8 mouse cellular contexts compared by ENCODE assay signal in genomic region chr10:108161261-108162256, GRCm38 (mm10). TPM values are rescaled to one million over a fixed set of nuclear protein-coding genes. Genes with fewer than 3 reads are reported as not detected.
DNase-seq lines count a peak whose midpoint lies in the region; ATAC-seq and TF ChIP-seq lines count a peak whose summit lies in the region.

Ppp1r12a (plus strand) TSS chr10:108162193.

- peaks cover 9% of the 10 kb centered on the region for H3K27me3 ChIP-seq in G1E (ENCODE audit: insufficient read depth, low read length)
- no peaks in the 10 kb centered on the region for H3K27me3 ChIP-seq in forebrain, postnatal 0 days (ENCODE audit: insufficient read depth, low read length)
- H3K27me3 ChIP-seq in lung, embryonic 16.5 days (ENCODE audit: control insufficient read depth, insufficient read depth, low read depth, low read length) = no peaks in the 10 kb centered on the region

- H3K36me3 ChIP-seq in G1E (replicated peaks) = peaks cover 13% of the 10 kb centered on the region
- H3K36me3 ChIP-seq in forebrain, postnatal 0 days (ENCODE audit: insufficient read depth) = no peaks in the 10 kb centered on the region
- H3K36me3 ChIP-seq in lung, embryonic 16.5 days (ENCODE audit: control insufficient read depth, insufficient read depth, low read length) = no peaks in the 10 kb centered on the region

- WGBS in forebrain, postnatal 0 days = 2% methylated on average over 80 of the region's 89 CpGs
- WGBS in lung, embryonic 16.5 days = under 1% methylated on average over 88 of the region's 89 CpGs

- ATAC-seq in G1E (ENCODE audit: extremely low read depth, insufficient number of reproducible peaks, low FRiP score, poor library complexity, severe bottlenecking) = peak; percentile 69
- peak; percentile 93 for ATAC-seq in forebrain, postnatal 0 days
- ATAC-seq in lung, embryonic 16.5 days (ENCODE audit: low read depth) = peak; percentile 95

- H3K4me2 ChIP-seq in forebrain, postnatal 0 days (ENCODE audit: low read depth) = peak within 1 kb of the TSS; percentile 69
- H3K4me2 ChIP-seq in lung, embryonic 16.5 days (ENCODE audit: low read depth, low read length) = peak within 1 kb of the TSS; percentile 72

- no peaks in the 10 kb centered on the region for H3K9me3 ChIP-seq in G1E (replicated peaks)
- no peaks in the 10 kb centered on the region for H3K9me3 ChIP-seq in forebrain, postnatal 0 days (ENCODE audit: low read length)
- no peaks in the 10 kb centered on the region for H3K9me3 ChIP-seq in lung, embryonic 16.5 days (ENCODE audit: control insufficient read depth, low read length)

- H3K4me1 ChIP-seq in G1E (ENCODE audit: insufficient read depth, low read depth, low read length) = peaks cover 20% of the 10 kb centered on the region
- H3K4me1 ChIP-seq in forebrain, postnatal 0 days (ENCODE audit: insufficient read depth) = peaks cover 12% of the 10 kb centered on the region
- H3K4me1 ChIP-seq in lung, embryonic 16.5 days (replicated peaks; ENCODE audit: control insufficient read depth, insufficient read depth, low read length) = peaks cover 18% of the 10 kb centered on the region

- peak within 1 kb of the TSS; percentile 100 for H3K4me3 ChIP-seq in G1E (ENCODE audit: low read depth, low read length)
- H3K4me3 ChIP-seq in forebrain, postnatal 0 days (ENCODE audit: low read depth, low read length) = peak within 1 kb of the TSS; percentile 98
- peak within 1 kb of the TSS; percentile 98 for H3K4me3 ChIP-seq in lung, embryonic 16.5 days (ENCODE audit: low read length)

- peak within 1 kb of the TSS; percentile 99 for H3K9ac ChIP-seq in forebrain, postnatal 0 days
- peak within 1 kb of the TSS; percentile 100 for H3K9ac ChIP-seq in lung, embryonic 16.5 days (ENCODE audit: low read length)

- peak; percentile 94 for DNase-seq in G1E (ENCODE audit: low spot score)
- peak; percentile 91 to 98 for DNase-seq in cerebellum, adult 18-20 months
- DNase-seq in forebrain, postnatal 0 days = peak; percentile 97
- DNase-seq in heart, postnatal 4 days = peak; percentile 97
- peak; percentile 66 for DNase-seq in layer of hippocampus, adult 9-10 months (ENCODE audit: low spot score)
- DNase-seq in ovary, postnatal 10 days (ENCODE audit: low spot score) = peak; percentile 93
- peak; percentile 85 to 90 for DNase-seq in thymus, postnatal 10 days (ENCODE audit: low spot score in 2 of 2)

- peak within 1 kb of the TSS; percentile 100 for H3K27ac ChIP-seq in forebrain, postnatal 0 days (ENCODE audit: low read depth, low read length)
- peak within 1 kb of the TSS; percentile 99 for H3K27ac ChIP-seq in lung, embryonic 16.5 days (ENCODE audit: low read length)

- no peak for TF ChIP-seq CTCF in G1E (IDR thresholded peaks at IDR 0.05; ENCODE audit: low read depth, low read length)
- TF ChIP-seq CTCF in forebrain, postnatal 0 days (IDR thresholded peaks at IDR 0.05; ENCODE audit: low read depth) = no peak; the same call in 1 of the 2 replicates

RNA-seq across cellular contexts. Expression of gene Ppp1r12a, which starts in this region (rescaled TPM):
- total RNA-seq in G1E (2014; fragmentation: Nextera tagmentation) = 146 and 166 TPM in 2 replicates
- 128 and 168 TPM in 2 replicates for total RNA-seq in G1E (2017)
- polyA plus RNA-seq in G1E (2012) = 10.9 and 15.1 TPM in 2 replicates
- 71.3 and 92.3 TPM in 2 replicates for total RNA-seq in forebrain, postnatal 0 days (2014; rRNA removed)
- polyA plus RNA-seq in forebrain, postnatal 0 days (2015; fragmentation: Nextera tagmentation; extraction: Ambion mirVana) = 33.0 and 51.6 TPM in 2 replicates
- 100 to 1,000 TPM; 173 to 182 TPM for total RNA-seq in heart, postnatal 4 days (2021)
- 99.4 and 104 TPM in 2 replicates for polyA plus RNA-seq in lung, embryonic 16.5 days (2015; fragmentation: Nextera tagmentation; extraction: Ambion mirVana)

Comparison
In these comparisons a context has a peak if more than half of its experiments do, and no peak if none do; other contexts are left out.
1. Peak in every context shown above with its lines: DNase-seq, ATAC-seq, H3K4me3 ChIP-seq and H3K27ac ChIP-seq.